Mouse (Mus musculus) olfactory bulb, adult 2 months (tissue): Measurements from ENCODE around the gene Ppp1r14b.

Source experiments
- CTCF ChIP-seq: fragments of 200-500 bp; IDR thresholded peaks from 2 replicates; pipeline ENCODE4 v1.5.1; 2012; ENCODE audit warnings: low read depth, mild to moderate bottlenecking, low read length, moderate library complexity; ENCODE audit not compliant: insufficient read depth
- POLR2A ChIP-seq: fragments of 200-500 bp; IDR thresholded peaks from 2 replicates; pipeline ENCODE4 v1.6.1; 2012; ENCODE audit warnings: mild to moderate bottlenecking, low read depth, low read length, moderate library complexity; ENCODE audit not compliant: insufficient read depth

GRCm38 (mm10) chr19:6949532-6949931 lies 25.2 kb upstream of the Ppp1r14b start:
- no peak for TF ChIP-seq CTCF
- no peak for TF ChIP-seq POLR2A
